ENCODE assay signal across 8 mouse cellular contexts in the genomic region with DNA sequence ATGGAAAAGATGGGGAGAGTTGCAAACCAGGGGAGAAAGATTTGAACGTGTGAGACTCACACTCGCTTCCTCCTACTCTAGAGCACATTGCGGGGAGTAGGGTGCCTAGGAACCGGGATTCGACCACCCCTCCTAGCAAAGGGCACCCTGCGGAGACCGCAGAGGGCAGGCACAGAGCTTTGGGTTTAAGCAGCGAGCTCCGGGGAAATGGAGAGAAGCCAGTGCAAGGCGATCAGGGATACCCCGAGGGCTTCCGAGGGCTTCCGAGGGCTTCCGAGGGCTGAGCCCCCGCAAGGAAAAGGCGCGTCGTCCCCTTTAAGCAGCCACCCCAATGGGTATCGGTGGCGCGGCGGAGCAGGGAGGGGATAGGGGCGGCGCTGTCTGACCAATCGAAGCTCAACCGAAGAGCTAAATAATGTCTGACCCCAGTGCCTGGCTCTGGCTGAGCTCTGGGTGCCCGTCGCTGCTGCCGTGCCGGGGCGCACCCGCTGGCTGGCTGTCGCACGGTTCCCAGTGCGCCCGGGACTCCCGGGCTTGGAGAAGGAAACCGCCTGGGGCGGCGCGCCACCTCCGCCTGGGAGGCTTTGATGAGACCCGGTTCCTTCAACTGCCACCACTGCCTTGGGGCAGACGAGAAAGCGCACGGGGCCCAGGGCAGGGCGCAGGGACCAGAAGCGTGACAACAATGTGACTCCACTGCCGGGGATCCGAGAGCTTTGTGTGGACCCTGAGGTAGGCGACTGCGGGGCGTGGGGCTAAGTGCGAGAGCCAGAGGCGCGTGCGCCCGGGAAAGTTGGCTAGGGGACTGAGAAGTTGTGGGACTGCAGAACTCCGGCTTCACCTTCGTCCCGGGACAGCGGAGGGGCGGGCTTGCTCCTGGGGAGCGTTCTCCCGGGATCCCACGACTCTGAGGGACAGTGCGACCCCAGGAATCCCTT. TPM values are rescaled to one million over a fixed set of nuclear protein-coding genes. Genes with fewer than 3 reads are reported as not detected.
DNase-seq lines count a peak whose midpoint lies in the region; ATAC-seq and TF ChIP-seq lines count a peak whose summit lies in the region.

No protein-coding gene starts in this region.

- intact Hi-C loops in left cerebral cortex, adult 2 months (cut with DNase I), result loop anchor here (1.0 to 10.0 kb wide), 9 partner anchors 416 to 1725 kb away; no protein-coding TSS in a partner anchor

- H3K27ac ChIP-seq in left cerebral cortex, adult 2 months, result peak overlapping the region; percentile 54; the same call in 1 of the 2 replicates
- no peak overlapping the region for H3K27ac ChIP-seq in liver, embryonic 14.5 days
- 0 out of 2 replicates have a peak overlapping the region, but pooled peaks have one; percentile 9 for H3K27ac ChIP-seq in neural tube, embryonic 13.5 days (replicated peaks)

- no peak for TF ChIP-seq EP300 in liver, embryonic 14.5 days (IDR thresholded peaks at IDR 0.05; ENCODE audit: low read depth)

- no peaks in the 10 kb centered on the region for H3K4me1 ChIP-seq in liver, embryonic 14.5 days (replicated peaks; ENCODE audit: control insufficient read depth in 2 of 2, insufficient read depth in 2 of 2, low read length in 1 of 2)
- peaks cover 40% of the 10 kb centered on the region for H3K4me1 ChIP-seq in neural tube, embryonic 13.5 days (replicated peaks)

- ATAC-seq in liver, embryonic 14.5 days (ENCODE audit: insufficient read depth), result 0 out of 2 replicates have a peak, but pooled peaks have one; percentile 13
- ATAC-seq in neural tube, embryonic 13.5 days (ENCODE audit: low read depth), result peak; percentile 81

- TF ChIP-seq CTCF in left cerebral cortex, adult 2 months (IDR thresholded peaks at IDR 0.05), result no peak
- TF ChIP-seq CTCF in liver, embryonic 14.5 days (IDR thresholded peaks at IDR 0.05; ENCODE audit: low read depth), result no peak

- peak overlapping the region; percentile 43 for H3K4me2 ChIP-seq in liver, embryonic 14.5 days (ENCODE audit: low read depth)
- peak overlapping the region; percentile 75 for H3K4me2 ChIP-seq in neural tube, embryonic 13.5 days

- no peak overlapping the region for H3K9ac ChIP-seq in liver, embryonic 14.5 days (replicated peaks)
- H3K9ac ChIP-seq in neural tube, embryonic 13.5 days, result peak overlapping the region; percentile 71

- no peaks in the 10 kb centered on the region for H3K36me3 ChIP-seq in liver, embryonic 14.5 days (replicated peaks; ENCODE audit: control insufficient read depth, insufficient read depth, low read depth)
- H3K36me3 ChIP-seq in neural tube, embryonic 13.5 days, result no peaks in the 10 kb centered on the region

- WGBS in liver, embryonic 14.5 days (ENCODE audit: insufficient replicate concordance), result 1% methylated on average over 63 of the region's 67 CpGs
- WGBS in neural tube, embryonic 13.5 days, result under 1% methylated on average over 67 of the region's 67 CpGs

- peak overlapping the region; percentile 50 for H3K4me3 ChIP-seq in left cerebral cortex, adult 2 months
- H3K4me3 ChIP-seq in liver, embryonic 14.5 days (ENCODE audit: insufficient read depth in 1 of 2, low read depth in 2 of 2, low read length in 2 of 2), result peak overlapping the region; percentile 21 to 41; a peak in 3 of 4 replicates
- peak overlapping the region; percentile 56 for H3K4me3 ChIP-seq in neural tube, embryonic 13.5 days

- peak; percentile 32 to 52 for DNase-seq in left cerebral cortex, adult 2 months (ENCODE audit: extremely low spot score in 1 of 2, low spot score in 2 of 2)
- no peak for DNase-seq in left cerebral cortex, adult 9 months (ENCODE audit: low spot score in 2 of 2)
- peak; percentile 58 to 63 for DNase-seq in cerebellum, postnatal 36 days
- DNase-seq in heart, adult 9 months (ENCODE audit: low spot score in 2 of 2), result peak; percentile 48 to 53
- DNase-seq in kidney, adult 9 months, result peak; percentile 70
- DNase-seq in liver, embryonic 14.5 days (ENCODE audit: low read depth in 3 of 3, low spot score in 3 of 3), result no peak
- no peak for DNase-seq in thymus, postnatal 10 days (ENCODE audit: low spot score in 2 of 2)

- H3K9me3 ChIP-seq in liver, embryonic 14.5 days (ENCODE audit: control insufficient read depth, low read length), result no peaks in the 10 kb centered on the region
- H3K9me3 ChIP-seq in neural tube, embryonic 13.5 days, result no peaks in the 10 kb centered on the region

- peaks cover 23% of the 10 kb centered on the region for H3K27me3 ChIP-seq in liver, embryonic 14.5 days (ENCODE audit: control insufficient read depth, insufficient read depth, low read length)
- peaks cover 42% of the 10 kb centered on the region for H3K27me3 ChIP-seq in neural tube, embryonic 13.5 days

RNA-seq across cellular contexts. Expression of a gene that starts 18.9 kb away (rescaled TPM):
- total RNA-seq in left cerebral cortex, adult 2 months (2021), result 10 to 100 TPM; 35.5 to 39.3 TPM
- polyA plus RNA-seq in liver, embryonic 14.5 days (2012; rRNA removed), result 0.02 and 0.04 TPM in 2 replicates
- 0.04 and 0.06 TPM in 2 replicates for polyA plus RNA-seq in liver, embryonic 14.5 days (2014; fragmentation: Nextera tagmentation; extraction: Ambion mirVana)
- polyA plus RNA-seq in neural tube, embryonic 13.5 days (2015; fragmentation: Nextera tagmentation; extraction: Ambion mirVana), result 3.1 and 3.2 TPM in 2 replicates

Comparison
In these comparisons a context has a peak if more than half of its experiments do, and no peak if none do; other contexts are left out.
1. DNase-seq: peak in left cerebral cortex, adult 2 months (2 of 2), cerebellum, postnatal 36 days (2 of 2), heart, adult 9 months (2 of 2) and kidney, adult 9 months (single experiment); none in left cerebral cortex, adult 9 months (0 of 2), liver, embryonic 14.5 days (0 of 3) and thymus, postnatal 10 days (0 of 2).
2. Peak in every context shown above with its lines, with median percentiles within 50 percentile points of each other: H3K4me3 ChIP-seq.